Mouse (Mus musculus) myocyte (in vitro differentiated cells): ENCODE data around the gene Sytl3.

Experiments
- CEBPB ChIP-seq: IDR thresholded peaks from 2 replicates; pipeline ENCODE4 v1.6.1; 2011; ENCODE audit warnings: mild to moderate bottlenecking, moderate library complexity; ENCODE audit not compliant: poor library complexity, insufficient read depth, severe bottlenecking
- E2F4 ChIP-seq: IDR thresholded peaks from one replicate; pipeline ENCODE4 v1.6.1; 2011; ENCODE audit warnings: mild to moderate bottlenecking, control low read depth, moderate library complexity; ENCODE audit not compliant: insufficient read depth
- MAX ChIP-seq: IDR thresholded peaks from one replicate; pipeline ENCODE4 v1.6.1; 2011; ENCODE audit warnings: low read depth, mild to moderate bottlenecking, control low read depth
- MYOD1 ChIP-seq, 3 experiments: IDR thresholded peaks; one replicate each; pipeline ENCODE4 v1.6.1; 2011; ENCODE audit warnings: control low read depth in 2 of 3, low read depth in 2 of 3, mild to moderate bottlenecking in 2 of 3, moderate library complexity in 1 of 3; ENCODE audit not compliant: insufficient read length in 2 of 3, control insufficient read depth in 1 of 3
- MYOG ChIP-seq, 3 experiments: IDR thresholded peaks; one replicate each; pipeline ENCODE4 v1.6.1; 2011; ENCODE audit warnings: control low read depth in 2 of 3, low read depth in 2 of 3, mild to moderate bottlenecking in 2 of 3; ENCODE audit not compliant: insufficient read length in 2 of 3, control insufficient read depth in 1 of 3, insufficient read depth in 1 of 3
- POLR2A ChIP-seq: IDR thresholded peaks from one replicate; pipeline ENCODE4 v1.6.1; 2011; ENCODE audit warnings: low read depth, mild to moderate bottlenecking, control low read depth, moderate library complexity; ENCODE audit not compliant: insufficient read length
- POLR2AphosphoS2 ChIP-seq: IDR thresholded peaks from one replicate; pipeline ENCODE4 v1.6.1; 2011; ENCODE audit warnings: low read depth, control low read depth; ENCODE audit not compliant: insufficient read length
- REST ChIP-seq: IDR thresholded peaks from one replicate; pipeline ENCODE4 v1.6.1; 2011; ENCODE audit warnings: mild to moderate bottlenecking, control low read depth, moderate library complexity; ENCODE audit not compliant: insufficient read depth, insufficient read length
- SRF ChIP-seq: IDR thresholded peaks from one replicate; pipeline ENCODE4 v1.6.1; 2011; ENCODE audit warnings: low read depth; ENCODE audit not compliant: control insufficient read depth, insufficient read length
- TCF12 ChIP-seq: IDR thresholded peaks from one replicate; pipeline ENCODE4 v1.6.1; 2011; ENCODE audit warnings: mild to moderate bottlenecking, control low read depth; ENCODE audit not compliant: poor library complexity, insufficient read depth, severe bottlenecking
- USF1 ChIP-seq: IDR thresholded peaks from one replicate; pipeline ENCODE4 v1.6.1; 2011; ENCODE audit warnings: low read depth, mild to moderate bottlenecking, control low read depth, moderate library complexity

GRCm38 (mm10) chr17:6739756-6740155, 80.9 kb downstream of the Sytl3 start:
- TF ChIP-seq POLR2A (no peak), MAX (no peak), POLR2AphosphoS2 (no peak), SRF (no peak), MYOG (IDR thresholded peaks at IDR 0.05; ENCODE audit: control insufficient read depth in 1 of 3, insufficient read depth in 1 of 3, insufficient read length in 2 of 3, low read depth in 2 of 3) (no peak), USF1 (no peak), E2F4 (no peak), TCF12 (no peak), CEBPB (no peak), REST (no peak), MYOD1 (IDR thresholded peaks at IDR 0.05; ENCODE audit: control insufficient read depth in 1 of 3, insufficient read length in 2 of 3, low read depth in 2 of 3) (no peak)
